Mouse (Mus musculus) kidney, adult 2 months (tissue): ENCODE data around the gene 4930558K02Rik.

Source experiments
- CTCF ChIP-seq: fragments of 200-500 bp; conservative IDR thresholded peaks from 2 replicates; pipeline ENCODE4 v1.5.1; 2011; ENCODE audit warnings: low read depth, mild to moderate bottlenecking, control low read depth, low read length, moderate library complexity, mixed read lengths; ENCODE audit not compliant: insufficient read depth, insufficient read length
- POLR2A ChIP-seq: fragments of 200-500 bp; IDR thresholded peaks from one replicate; pipeline ENCODE4 v1.6.1; 2011; ENCODE audit warnings: low read depth, low read length, control low read depth

DNA sequence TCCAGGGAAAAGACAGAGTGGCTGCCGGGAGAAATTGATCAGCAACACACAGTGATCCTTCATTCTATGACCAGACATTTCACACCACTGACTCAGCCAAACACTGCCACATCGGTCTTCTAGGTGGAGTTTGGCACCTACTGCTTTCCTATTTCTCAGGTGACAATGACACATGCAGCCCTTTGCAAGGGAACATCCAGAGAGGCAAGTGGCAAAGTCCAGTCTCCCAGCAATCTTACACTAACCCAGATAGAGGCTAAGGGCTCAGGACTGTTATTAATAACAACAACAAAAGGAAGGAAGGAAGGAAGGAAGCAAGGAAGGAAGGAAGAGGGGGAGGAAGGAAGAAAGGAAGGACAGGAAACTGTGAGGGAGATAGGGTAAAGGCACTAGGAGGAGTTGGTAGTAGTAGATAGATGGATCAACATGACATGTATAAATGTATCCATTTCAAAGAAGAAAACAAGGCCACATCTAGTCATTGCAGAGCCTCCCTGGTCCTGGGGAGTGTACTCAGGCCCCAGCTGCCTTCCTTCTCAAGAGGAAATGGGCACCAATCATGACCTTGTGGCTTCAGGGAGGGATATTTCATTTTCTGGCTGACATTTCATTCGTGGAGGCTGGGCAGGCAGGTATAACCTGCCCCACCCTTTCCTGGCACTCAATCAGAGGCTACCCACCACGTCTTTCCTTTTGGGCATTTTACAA lies 66.3 kb downstream of the 4930558K02Rik start:
- TF ChIP-seq POLR2A: no peak
- TF ChIP-seq CTCF: no peak
